In the genomic region with DNA sequence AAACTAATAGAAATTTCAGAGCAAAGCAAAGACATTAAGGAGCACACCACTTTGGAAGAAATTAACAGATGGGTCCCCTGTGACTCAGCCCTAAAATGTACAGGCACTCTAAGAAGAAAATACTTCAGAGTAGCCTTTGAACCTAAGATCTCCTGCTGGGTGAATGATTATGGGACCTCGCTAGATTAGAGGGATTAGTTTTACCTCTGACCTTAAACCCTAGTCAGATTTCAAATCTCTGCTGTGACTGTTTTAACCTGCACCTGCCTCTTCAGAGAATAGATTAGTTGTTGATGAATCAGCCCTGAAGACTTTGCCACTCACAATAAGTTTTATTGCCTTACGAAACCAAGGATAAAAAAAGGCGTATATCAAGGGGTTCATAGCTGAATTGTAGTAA, we compare ENCODE assay signal across 15 mouse cellular contexts. TPM values are rescaled to one million over a fixed set of nuclear protein-coding genes. Genes with fewer than 3 reads are reported as not detected.
"Had no signal": no experiment of that assay in that cellular context is flagged by ENCODE, and none has a peak within 500 bp of the region (broad histone marks: within the 10 kb centered on the region; RNA-seq: fewer than 3 reads in every experiment).

No protein-coding gene starts in this region.

- H3K36me3 ChIP-seq: limb, embryonic 12.5 days; liver, embryonic 15.5 days; midbrain, embryonic 15.5 days; neural tube, embryonic 12.5 days had no signal

- H3K27me3 ChIP-seq: limb, embryonic 12.5 days; liver, embryonic 15.5 days; midbrain, embryonic 15.5 days; neural tube, embryonic 12.5 days had no signal

- H3K9ac ChIP-seq: limb, embryonic 12.5 days; liver, embryonic 15.5 days; lung, embryonic 14.5 days; midbrain, embryonic 15.5 days; neural tube, embryonic 12.5 days had no signal

- H3K27ac ChIP-seq: limb, embryonic 12.5 days; liver, embryonic 15.5 days; midbrain, embryonic 15.5 days; neural tube, embryonic 12.5 days had no signal

- H3K9me3 ChIP-seq: limb, embryonic 12.5 days; liver, embryonic 15.5 days; midbrain, embryonic 15.5 days; neural tube, embryonic 12.5 days had no signal

- H3K4me3 ChIP-seq: limb, embryonic 12.5 days; liver, embryonic 15.5 days; midbrain, embryonic 15.5 days; neural tube, embryonic 12.5 days had no signal

- H3K4me2 ChIP-seq: limb, embryonic 12.5 days; liver, embryonic 15.5 days; lung, embryonic 14.5 days; midbrain, embryonic 11.5 days; midbrain, embryonic 15.5 days; neural tube, embryonic 12.5 days had no signal

- H3K4me1 ChIP-seq: limb, embryonic 12.5 days; midbrain, embryonic 15.5 days; neural tube, embryonic 12.5 days had no signal

- ATAC-seq: midbrain, embryonic 15.5 days had no signal

- DNase-seq: kidney, postnatal 10 days; liver; lung, embryonic 14.5 days; lung, postnatal 10 days; lung, postnatal 4 days; spleen, adult 18-20 months; thymus, adult 18-20 months; thymus, postnatal 25 days had no signal

RNA-seq across cellular contexts. Expression of a gene that starts 1.1 kb away (rescaled TPM):
- polyA plus RNA-seq: limb, embryonic 12.5 days; liver, embryonic 15.5 days; lung, embryonic 14.5 days; midbrain, embryonic 11.5 days; midbrain, embryonic 15.5 days; neural tube, embryonic 12.5 days; stomach, embryonic 14.5 days; urinary bladder, adult 2 months had no signal

RNA-seq across cellular contexts. Expression of a gene that starts 6.5 kb away (rescaled TPM):
- polyA plus RNA-seq: limb, embryonic 12.5 days; liver, embryonic 15.5 days; lung, embryonic 14.5 days; midbrain, embryonic 11.5 days; midbrain, embryonic 15.5 days; neural tube, embryonic 12.5 days; stomach, embryonic 14.5 days; urinary bladder, adult 2 months had no signal

RNA-seq across cellular contexts. Expression of a gene that starts 16.1 kb away (rescaled TPM):
- polyA plus RNA-seq: limb, embryonic 12.5 days; liver, embryonic 15.5 days; lung, embryonic 14.5 days; midbrain, embryonic 11.5 days; midbrain, embryonic 15.5 days; neural tube, embryonic 12.5 days; stomach, embryonic 14.5 days; urinary bladder, adult 2 months had no signal

RNA-seq across cellular contexts. Expression of a gene that starts 31.9 kb away (rescaled TPM):
- polyA plus RNA-seq: limb, embryonic 12.5 days; liver, embryonic 15.5 days; lung, embryonic 14.5 days; midbrain, embryonic 11.5 days; midbrain, embryonic 15.5 days; neural tube, embryonic 12.5 days; stomach, embryonic 14.5 days; urinary bladder, adult 2 months had no signal
